Mouse (Mus musculus): ENCODE data around the gene Pfas. TPM values are rescaled to one million over a fixed set of nuclear protein-coding genes. Genes with fewer than 3 reads are reported as not detected.
"Not testable (repeated sequence)": the region's sequence is repeated elsewhere in the genome, so short reads cannot be mapped to it uniquely, and the experiment has no call there.

Gene Pfas
- total RNA-seq, 2 experiments from 2014 or later = 5.6 to 7.3 TPM

DNA sequence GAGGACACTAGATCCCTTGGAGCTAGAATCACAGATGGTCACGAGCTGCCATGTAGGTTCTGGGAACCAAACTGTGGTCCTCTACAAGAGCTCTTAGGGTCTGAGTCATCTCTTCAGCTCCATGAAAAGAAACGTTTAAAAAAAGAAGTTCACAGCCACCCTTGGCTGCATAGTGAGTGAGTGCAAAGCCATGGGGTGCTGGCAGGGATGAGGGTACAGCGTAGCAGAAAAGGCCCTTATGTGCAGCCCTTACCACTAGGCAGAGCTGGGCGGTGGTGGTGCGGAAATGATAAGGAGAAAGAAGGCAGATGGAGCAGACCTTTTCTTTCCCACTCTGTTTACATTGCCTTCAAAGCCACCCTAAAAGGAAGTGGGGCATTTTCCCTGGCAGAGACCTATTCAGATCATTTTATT lies 28.9 kb downstream of the Pfas start:
- no peak for DNase-seq
- intact Hi-C loops (cut with DNase I; ENCODE audit: low total_unique reads) = no loop called here

DNA sequence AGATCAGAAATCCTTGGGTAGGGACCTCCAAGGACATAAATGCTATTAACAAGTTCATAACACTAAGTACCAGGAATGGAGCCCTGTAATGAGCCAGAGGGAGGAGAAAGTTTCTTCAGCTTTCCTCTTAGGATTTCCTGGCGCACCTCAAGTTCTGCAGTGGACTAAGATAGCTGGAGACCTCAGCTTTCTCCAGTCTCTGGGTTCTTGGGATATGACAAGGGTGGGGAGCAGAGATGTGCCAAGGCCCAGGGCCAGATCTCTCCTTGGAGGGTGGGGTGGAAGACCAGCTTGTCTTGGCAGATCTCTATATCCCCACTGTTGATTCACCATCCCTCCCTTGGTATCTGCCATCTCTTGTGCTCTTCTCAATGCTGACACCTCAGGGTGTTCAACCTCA lies 32.7 kb downstream of the Pfas start:
- no peak for DNase-seq
- intact Hi-C loops (cut with DNase I; ENCODE audit: low total_unique reads) = no loop called here

DNA sequence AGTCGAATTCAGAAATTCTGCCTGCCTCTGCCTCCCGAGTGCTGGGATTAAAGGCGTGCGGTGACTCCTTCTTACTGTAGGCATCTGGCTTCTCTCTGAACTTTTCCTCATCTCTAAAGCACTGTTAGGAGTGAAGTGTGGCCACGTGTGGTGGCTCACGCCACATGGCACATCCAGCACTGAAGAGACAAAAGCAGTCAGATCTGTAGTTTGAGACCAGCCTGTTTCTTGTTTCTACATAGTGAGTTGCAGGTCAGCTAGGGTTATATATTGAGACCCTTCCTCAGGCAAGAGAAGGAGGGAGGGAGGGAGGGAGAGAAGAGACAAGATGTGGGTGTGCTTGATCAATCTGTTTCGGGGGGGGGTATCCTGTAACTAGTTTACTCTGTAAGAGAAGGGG lies 33.2 kb downstream of the Pfas start, which contains the start of gene Rangrf:
Gene Rangrf (minus strand): TSS at position 101 of the 400 bp plus-strand sequence.
- intact Hi-C loops (cut with DNase I; ENCODE audit: low total_unique reads) = no loop called here
- DNase-seq = no peak

DNA sequence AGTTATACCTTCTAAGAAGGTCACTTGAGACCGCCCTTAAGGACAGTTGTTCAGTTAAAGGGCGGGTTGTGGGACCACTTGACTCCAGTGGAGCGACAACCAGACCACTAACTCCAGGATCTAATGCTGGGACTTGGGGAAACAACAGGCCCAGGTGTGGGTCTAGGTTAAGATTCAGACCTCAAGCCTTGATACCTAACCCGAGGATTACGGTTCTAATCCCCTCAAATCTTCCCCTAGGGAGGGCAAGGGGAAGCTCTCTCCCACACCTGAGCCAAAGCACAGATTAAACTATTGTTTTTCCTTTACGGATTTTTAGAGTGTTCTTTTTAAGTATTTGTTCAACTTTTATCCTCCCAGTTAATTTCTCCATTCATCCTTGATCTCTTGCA lies 34.2 kb downstream of the Pfas start:
- intact Hi-C loops (cut with DNase I; ENCODE audit: low total_unique reads) = no loop called here
- DNase-seq = no peak

DNA sequence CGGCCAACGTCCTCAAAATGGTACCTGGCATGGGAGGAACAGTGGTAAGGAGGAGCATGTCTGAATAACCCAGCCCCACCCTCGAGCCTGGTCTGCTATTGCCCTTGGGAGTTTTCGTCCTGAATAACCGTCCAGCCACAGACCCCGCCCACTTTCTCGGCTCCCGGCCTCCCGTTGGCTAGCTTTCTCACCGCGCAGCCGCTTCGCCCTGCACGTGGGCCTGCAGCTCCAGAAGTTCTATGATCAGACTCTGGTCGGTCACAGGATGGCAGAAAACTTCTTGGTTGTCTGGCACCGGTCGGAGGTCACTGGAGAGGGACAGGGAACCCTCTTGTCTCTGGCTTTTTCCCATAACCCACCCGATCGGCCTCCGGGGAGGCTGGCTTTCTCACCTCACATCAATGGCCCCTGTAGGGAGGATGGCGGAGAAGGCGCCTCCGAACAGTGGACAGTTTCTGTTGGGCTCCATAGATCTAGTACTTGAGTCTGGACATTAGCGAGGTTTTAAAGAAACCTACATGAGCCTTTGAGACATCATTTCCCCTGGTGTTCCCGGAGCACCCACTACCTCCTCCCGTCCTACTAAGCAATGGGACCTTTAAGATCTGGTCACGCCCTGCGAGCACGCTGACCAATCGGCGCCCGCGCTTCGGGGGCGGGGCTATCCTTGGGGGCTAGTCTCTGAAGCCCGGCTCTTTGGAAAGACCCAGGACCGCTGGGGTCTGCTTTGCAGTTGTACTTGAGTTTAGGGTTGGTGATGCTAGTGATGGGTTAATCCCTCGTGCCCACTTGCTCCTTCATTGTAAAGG lies 34.8 kb downstream of the Pfas start:
- intact Hi-C loops (cut with DNase I; ENCODE audit: low total_unique reads) = not testable (repeated sequence)
- DNase-seq = peak; percentile 86

DNA sequence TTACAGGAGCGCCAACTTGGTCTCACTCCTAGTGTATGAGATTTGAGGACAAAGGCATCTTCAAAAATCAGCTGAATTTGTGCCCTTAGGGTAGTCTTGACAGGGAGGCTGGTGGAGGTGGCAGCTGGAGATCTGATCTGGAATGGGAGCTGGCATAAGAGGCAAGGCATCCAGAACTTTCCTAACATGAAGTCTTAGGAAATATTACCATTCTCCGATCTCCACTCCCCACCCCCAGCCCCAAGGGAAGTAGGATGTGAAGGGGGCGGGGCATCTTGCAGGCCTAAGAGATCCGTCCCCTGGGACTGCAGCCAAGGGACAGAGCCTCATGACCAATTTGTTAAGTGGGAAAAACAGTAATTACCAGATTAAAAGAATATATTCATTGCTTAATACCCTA lies 38.0 kb downstream of the Pfas start:
- peak; percentile 28 for DNase-seq
- intact Hi-C loops (cut with DNase I; ENCODE audit: low total_unique reads) = no loop called here

DNA sequence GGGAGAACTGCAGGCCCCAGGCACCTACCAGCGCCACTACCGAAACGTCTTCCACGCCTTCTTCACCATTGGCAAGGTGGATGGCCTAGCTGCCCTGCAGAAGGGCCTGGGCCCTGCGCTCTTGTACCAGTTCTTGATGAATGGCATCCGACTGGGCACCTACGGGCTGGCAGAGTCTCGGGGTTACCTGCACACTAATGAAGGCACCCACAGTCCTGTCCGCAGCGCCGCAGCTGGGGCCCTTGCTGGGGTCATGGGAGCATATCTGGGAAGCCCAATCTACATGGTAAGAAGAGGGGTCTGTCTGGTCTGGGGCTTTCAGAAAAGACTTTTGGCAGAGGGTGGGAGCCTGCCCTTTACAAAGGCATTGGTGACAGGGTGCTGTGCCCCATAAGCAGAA lies 39.5 kb downstream of the Pfas start:
- intact Hi-C loops (cut with DNase I; ENCODE audit: low total_unique reads) = loop anchor here (2.0 kb wide), 1 partner anchor 68 kb away; no protein-coding TSS in a partner anchor
- DNase-seq = no peak

DNA sequence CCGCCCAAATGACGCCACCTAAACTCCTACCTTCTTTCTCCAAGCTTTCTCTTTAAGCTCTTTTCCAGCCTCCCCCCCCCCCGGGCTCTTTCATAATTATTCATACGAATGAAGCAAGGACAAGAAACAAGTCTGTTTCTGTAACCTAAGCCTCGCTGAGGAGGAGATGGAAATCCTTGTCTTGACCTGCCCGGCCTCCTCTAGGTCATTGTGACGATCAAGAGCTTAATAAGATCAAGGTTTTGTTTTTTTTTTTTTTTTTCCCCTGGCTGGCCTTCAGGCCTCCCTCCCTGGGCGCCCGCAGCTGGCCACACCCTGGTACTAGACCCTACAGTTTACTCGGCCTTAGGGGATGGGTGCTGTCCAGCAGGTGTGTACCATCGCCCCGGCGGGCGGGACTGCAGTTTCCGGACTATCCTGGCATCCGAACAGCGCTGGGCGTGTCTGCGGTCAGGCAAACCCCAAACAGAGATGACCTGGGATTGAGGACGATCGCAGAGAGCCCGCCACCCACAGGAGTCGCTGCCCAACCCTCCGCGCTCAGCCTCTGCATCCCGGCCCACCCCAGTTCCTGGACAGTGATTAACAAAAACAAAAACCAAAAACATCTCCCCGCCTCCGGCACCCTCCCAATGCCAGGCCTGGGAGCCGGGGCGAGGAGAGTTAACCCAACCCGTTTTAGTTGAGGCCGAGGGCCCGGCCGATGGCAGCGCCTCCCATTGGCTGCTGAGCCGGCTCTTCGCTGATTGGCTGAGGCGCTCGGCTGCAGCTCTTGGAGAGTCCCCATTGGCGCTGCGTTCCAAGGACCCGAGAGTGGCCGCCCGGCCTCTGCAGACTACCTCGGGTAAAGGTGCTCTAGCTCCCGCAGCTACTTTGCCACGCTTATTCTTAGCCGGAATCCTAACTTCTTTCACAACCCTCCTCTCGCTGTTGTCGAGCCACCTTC lies 40.6 kb downstream of the Pfas start, which contains the start of gene Slc25a35:
Gene Slc25a35 (plus strand): TSS at position 795 of the 946 bp plus-strand sequence.
- DNase-seq = peak; percentile 93
- intact Hi-C loops (cut with DNase I; ENCODE audit: low total_unique reads) = loop anchor here (2.0 kb wide), 1 partner anchor 69 kb away; no protein-coding TSS in a partner anchor

DNA sequence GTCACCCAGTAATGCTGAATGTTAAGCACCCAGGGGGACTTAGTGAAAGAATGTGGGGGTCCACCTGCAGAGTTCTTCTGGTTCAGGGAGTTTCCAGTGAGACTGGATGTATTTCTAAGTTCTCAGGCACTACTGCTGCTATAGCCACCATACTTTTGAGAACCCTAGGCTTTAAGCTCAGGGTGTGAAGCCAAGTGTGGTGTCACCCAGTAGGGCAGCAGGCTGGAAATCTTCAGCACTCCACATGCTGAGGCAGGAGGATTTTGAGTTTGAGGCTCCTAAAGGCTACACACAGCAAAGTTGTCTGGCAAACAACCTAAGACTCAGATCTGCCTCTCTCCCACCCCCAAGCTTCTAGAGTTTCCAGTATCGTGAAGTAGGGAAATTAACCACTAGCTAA lies 41.7 kb downstream of the Pfas start:
- DNase-seq = no peak
- intact Hi-C loops (cut with DNase I; ENCODE audit: low total_unique reads) = no loop called here

DNA sequence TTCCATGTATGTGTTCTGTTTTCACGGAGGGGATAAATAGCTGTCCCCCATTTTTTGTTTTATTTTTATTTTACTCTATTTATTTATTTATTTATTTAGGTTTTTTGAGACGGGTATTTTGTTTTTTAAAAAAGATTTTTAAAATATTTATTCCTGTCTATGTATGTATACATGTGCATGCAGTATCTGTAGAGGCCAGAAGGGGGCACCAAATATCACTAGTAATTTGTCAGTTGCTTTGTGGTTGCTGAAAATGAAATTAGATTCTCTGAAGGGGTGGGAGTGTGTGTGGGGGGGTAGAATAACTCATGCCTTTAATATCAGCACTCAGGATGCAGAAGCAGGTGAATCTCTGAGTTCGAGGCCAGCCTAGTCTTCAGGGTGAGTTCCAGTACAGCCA lies 42.4 kb downstream of the Pfas start:
- intact Hi-C loops (cut with DNase I; ENCODE audit: low total_unique reads) = no loop called here
- peak; percentile 44 for DNase-seq

DNA sequence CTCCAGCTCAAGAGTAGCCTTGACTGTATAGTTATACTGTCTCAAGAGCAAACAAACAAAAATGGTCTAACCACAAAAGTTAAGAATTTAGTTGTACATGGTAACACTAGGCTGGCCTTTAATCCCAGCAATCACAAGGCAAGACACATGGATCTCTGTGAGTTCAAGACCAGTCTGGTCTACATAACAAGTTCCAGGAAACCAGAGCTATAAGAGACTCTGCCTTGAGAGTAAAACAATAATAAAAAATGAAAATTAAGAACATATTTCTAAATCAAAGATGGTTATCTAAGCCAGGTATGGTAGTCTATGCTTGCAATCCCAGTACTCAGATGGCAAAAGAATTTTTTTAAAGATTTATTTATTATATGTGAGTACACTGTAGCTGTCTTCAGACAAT lies 43.2 kb downstream of the Pfas start:
- intact Hi-C loops (cut with DNase I; ENCODE audit: low total_unique reads) = no loop called here
- no peak for DNase-seq

DNA sequence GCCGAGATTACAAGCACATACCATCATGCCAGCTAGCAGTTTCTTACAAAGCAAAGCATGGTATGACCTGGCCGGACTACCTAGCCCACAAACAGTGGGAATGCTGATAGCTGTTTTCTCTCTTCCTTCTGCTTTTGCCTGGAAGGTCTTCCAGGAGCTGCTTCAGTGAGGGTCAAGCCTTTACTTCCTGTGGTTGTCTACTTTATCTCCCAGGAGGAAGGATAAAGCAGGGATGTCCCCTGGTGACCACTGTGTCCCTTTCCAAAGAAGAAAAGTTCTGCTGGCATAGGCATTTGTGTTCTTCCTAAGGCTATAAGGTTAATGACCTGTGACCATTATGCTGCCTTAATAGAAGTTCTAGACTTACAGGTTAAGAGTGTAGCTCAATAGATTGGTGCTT lies 44.9 kb downstream of the Pfas start:
- intact Hi-C loops (cut with DNase I; ENCODE audit: low total_unique reads) = no loop called here
- no peak for DNase-seq

DNA sequence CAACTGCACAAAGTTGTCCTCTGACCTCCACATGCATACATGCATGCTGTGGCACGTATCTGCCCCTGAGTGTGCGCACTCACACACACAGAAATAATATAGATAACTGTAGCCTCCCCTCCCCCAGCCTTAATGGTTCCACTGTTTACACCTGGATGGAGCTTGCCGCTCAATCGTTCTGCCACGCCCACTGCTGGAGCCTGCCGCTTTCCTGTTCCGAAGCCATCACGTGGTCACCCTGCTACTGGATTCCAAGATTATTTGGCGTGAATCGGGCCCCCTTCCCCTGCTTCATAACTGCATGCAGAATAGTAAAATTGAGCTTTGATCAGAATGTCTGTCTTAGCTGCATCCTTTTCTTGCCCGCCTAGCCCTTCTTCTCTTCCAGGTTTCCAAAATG lies 46.1 kb downstream of the Pfas start:
- DNase-seq; intact Hi-C loops (cut with DNase I; ENCODE audit: low total_unique reads): not testable (repeated sequence)

DNA sequence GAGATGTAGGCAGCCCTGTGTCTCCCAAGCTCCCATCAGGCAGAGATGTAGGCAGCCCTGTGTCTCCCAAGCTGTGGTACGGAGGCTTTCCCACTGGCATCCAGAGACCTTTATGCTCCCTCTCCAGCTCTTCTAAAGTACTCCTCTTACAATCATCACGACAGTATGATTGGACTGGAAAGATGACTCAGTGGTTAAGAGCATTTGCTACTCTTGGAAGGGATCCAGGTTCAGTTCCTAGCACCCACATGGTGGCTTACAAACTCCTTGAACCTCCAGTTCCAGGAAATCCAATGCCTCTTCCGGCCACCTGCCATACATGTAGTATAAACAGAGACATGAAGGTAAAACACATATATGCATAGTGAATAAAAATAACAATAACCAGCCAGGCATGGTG lies 46.7 kb downstream of the Pfas start:
- no peak for DNase-seq
- intact Hi-C loops (cut with DNase I; ENCODE audit: low total_unique reads) = no loop called here

DNA sequence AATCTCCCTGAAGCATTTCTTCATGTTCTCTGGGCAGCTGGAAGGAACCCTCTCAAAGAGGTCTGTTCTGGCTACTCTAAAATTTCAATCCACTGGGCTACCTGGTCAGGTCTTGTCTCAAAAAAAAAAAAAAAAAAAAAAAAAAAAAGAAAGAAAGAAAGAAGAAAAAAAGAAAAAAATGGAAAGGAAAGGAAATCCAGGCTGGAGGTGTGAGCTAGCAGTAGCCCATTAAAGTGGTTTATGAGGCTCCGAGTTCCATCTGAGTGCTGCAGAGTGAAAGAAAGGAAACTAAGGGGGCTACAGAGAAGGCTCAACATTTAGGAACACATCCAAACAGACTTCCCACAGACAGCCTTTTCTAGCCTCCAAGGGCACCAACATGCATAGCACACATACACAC lies 50.3 kb downstream of the Pfas start:
- intact Hi-C loops (cut with DNase I; ENCODE audit: low total_unique reads) = no loop called here
- no peak for DNase-seq

DNA sequence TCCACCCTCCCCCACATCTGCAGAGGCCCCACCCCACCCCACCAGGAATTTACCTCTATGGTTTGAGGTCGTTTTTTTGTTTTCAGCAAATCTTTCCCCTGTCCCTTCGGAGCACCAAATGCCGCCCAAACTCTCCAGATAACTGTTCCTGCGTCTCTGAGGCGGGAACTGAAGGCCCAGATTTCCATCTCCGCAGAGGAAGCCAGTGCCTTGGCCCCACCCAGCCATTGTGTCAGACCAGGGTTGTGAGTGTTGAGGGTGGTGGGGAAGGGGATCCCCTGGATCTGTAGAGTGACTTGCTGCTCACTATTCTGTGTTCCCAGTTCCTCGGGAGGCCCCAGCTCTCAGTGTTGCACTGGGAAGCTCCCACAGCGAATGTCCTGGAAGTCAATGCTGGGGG lies 51.0 kb downstream of the Pfas start, which contains the start of gene Arhgef15:
Gene Arhgef15 (minus strand): TSS at position 173 of the 400 bp plus-strand sequence.
- intact Hi-C loops (cut with DNase I; ENCODE audit: low total_unique reads) = no loop called here
- DNase-seq = no peak

DNA sequence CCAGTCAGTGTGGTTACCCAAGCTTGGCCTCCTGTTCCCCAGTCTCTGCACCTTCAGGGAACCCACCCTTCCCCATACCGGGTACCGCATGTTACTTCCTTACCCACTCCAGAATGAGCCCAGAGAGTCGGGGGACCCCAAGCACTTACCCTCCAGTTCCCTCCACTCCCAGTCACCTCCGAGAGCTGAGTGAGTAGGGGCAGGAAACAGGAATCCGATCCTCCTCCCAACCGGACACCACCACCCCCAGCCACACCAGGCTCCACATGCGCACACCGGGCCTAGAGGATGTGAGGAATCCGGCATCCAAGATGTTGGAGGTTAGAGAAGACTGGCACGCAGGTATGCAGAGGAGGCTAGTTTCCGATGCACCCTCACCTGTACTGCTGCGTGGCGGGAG lies 51.6 kb downstream of the Pfas start:
- intact Hi-C loops (cut with DNase I; ENCODE audit: low total_unique reads) = no loop called here
- no peak for DNase-seq

DNA sequence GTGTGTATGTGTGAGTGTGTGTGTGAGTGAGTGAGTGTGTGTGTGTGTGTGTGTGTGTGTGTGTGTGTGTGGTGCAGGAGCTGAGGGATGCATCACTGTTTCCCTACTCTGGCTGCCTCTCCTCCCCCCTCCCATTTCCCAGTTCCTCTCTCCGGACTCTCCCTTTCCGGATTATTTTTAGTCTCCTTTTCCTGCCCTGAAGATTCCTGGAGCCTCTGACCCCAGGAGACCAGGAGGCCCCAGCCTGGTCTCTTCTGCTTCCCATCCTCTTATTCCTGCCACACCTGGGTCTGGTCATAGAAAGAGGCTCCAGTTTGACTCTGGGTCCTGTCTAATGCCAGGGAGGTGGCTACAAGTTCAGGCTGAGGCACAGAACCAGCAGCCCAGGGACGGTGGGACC lies 52.2 kb downstream of the Pfas start:
- intact Hi-C loops (cut with DNase I; ENCODE audit: low total_unique reads) = no loop called here
- no peak for DNase-seq

DNA sequence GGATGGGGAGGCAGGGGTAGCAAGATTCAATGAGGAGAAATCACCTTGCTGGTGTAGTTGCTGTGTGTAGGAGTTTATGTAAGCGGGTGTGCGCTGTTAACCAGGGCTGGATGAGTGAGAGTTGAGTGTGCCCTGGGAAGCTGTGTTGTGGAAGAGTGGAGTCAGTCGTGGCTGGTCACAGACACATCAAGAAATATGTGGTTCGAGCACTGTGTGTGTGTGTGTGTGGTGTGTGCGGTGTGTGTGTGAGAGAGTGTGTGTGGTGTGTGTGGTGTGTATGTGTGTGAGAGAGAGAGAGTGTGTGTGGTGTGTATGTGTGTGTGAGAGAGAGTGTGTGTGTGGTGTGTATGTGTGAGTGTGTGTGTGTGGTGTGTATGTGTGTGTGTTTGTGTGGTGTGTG lies 52.8 kb downstream of the Pfas start:
- intact Hi-C loops (cut with DNase I; ENCODE audit: low total_unique reads) = no loop called here
- no peak for DNase-seq

DNA sequence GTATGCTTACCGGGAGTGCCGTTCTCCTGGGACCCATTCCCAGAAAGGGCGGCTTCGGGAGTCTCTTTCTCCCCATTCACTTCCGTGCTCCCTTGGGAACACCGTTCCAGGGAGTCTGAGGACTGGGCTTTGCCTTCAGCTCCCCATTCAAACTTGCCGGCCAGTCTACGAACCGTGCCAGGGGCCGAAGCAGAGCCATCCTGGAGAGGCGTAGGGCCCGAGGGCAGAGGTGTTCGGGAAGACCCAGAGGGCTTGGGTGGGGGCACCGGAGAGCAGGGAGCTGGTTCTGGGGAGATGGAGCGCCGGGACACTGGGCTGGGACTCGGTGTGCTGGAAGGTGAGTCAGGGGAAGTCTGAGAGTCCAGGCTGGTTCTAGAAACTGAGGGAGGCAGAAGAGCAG lies 53.9 kb downstream of the Pfas start:
- intact Hi-C loops (cut with DNase I; ENCODE audit: low total_unique reads) = no loop called here
- DNase-seq = no peak
